Mouse (Mus musculus) liver, embryonic 13.5 days (tissue): ENCODE data around the gene Prrt1. TPM values are rescaled to one million over a fixed set of nuclear protein-coding genes. Genes with fewer than 3 reads are reported as not detected.

ENCODE experiments used
- ATAC-seq: fragments of 200-750 bp; cut with Nextera tagmentation; 2 replicates; pipeline ENCODE4 v1.8.0; 2017; ENCODE audit warnings: low read depth, mild to moderate bottlenecking, moderate number of reproducible peaks, moderate library complexity
- DNase-seq: peaks from one replicate; pipeline ENCODE4 v3.0.0; 2022
- H3K27ac ChIP-seq: fragments of 300-500 bp; sonication (generic); 2 replicates; pipeline ENCODE4 v1.5.1; 2015; ENCODE audit warnings: moderate library complexity, mild to moderate bottlenecking, inconsistent platforms
- H3K27me3 ChIP-seq: fragments of 300-500 bp; sonication (generic); 2 replicates; pipeline ENCODE4 v1.6.1; 2015; ENCODE audit warnings: mild to moderate bottlenecking, inconsistent platforms
- H3K36me3 ChIP-seq: fragments of 300-500 bp; sonication (generic); 2 replicates; pipeline ENCODE4 v1.6.1; 2015; ENCODE audit warnings: mild to moderate bottlenecking, inconsistent platforms
- H3K4me1 ChIP-seq: fragments of 300-500 bp; sonication (generic); replicated peaks from 2 replicates; pipeline ENCODE4 v1.6.1; 2015; ENCODE audit warnings: inconsistent platforms
- H3K4me2 ChIP-seq: fragments of 300-500 bp; sonication (generic); 2 replicates; pipeline ENCODE4 v1.6.1; 2015; ENCODE audit warnings: inconsistent platforms, mild to moderate bottlenecking, moderate library complexity
- H3K4me3 ChIP-seq: fragments of 300-500 bp; sonication (generic); replicated peaks from 2 replicates; pipeline ENCODE4 v1.5.1; 2015; ENCODE audit warnings: mild to moderate bottlenecking, inconsistent platforms
- H3K9ac ChIP-seq: fragments of 300-500 bp; sonication (generic); 2 replicates; pipeline ENCODE4 v1.6.1; 2015; ENCODE audit warnings: mild to moderate bottlenecking, inconsistent platforms
- H3K9me3 ChIP-seq: fragments of 300-500 bp; sonication (generic); replicated peaks from 2 replicates; pipeline ENCODE4 v1.6.1; 2016; ENCODE audit warnings: inconsistent platforms
- WGBS: fragments of 180-500 bp; shearing (Covaris S2); methylation state at CpG from one replicate; pipeline ENCODE4 v1.1.7; 2015; ENCODE audit not compliant: insufficient replicate concordance; 5-methylcytosine and 5-hydroxymethylcytosine counted together
- polyA plus RNA-seq: library from polyadenylated mRNA; unstranded; fragments of >200 nt; fragmentation: Nextera tagmentation; extraction: Ambion mirVana; gene quantifications from 2 replicates; pipeline ENCODE4 v1.2.1, GENCODE M21; 2015

Gene Prrt1
- polyA plus RNA-seq, 1 experiment from 2014 or later: 0.05 TPM

DNA sequence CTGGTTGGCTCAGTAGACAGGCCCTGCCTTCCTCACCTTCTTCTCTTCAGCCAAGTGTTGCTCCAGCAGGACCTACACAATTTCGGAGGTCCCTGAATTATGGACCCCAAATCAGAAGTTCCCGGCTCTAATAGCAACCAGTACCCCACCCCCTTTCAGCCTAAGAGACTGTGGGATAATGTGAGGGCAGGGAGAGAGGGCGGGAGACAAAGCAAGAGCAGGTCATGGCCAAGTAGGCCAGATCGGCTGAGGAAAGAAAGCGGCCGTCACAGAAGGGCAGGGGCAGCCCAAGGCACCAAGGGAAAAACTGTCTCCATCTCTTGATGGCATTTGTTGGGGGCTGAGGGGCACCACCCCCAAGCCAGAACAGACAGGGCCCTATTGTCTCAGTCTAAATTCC is 13.5 kb upstream of the Prrt1 start, which contains the start of gene Egfl8:
Gene Egfl8 (minus strand): TSS at position 101 of the 400 bp plus-strand sequence.
- no peaks in the 10 kb centered on the region for H3K9me3 ChIP-seq
- no peak within 1 kb of the TSS for H3K4me2 ChIP-seq
- ATAC-seq (no peak), DNase-seq (no peak)
- H3K4me3 ChIP-seq: no peak within 1 kb of the TSS
- H3K27me3 ChIP-seq: no peaks in the 10 kb centered on the region
- H3K4me1 ChIP-seq: peaks cover 39% of the 10 kb centered on the region
- 72% methylated on average over 6 of the region's 6 CpGs for WGBS
- H3K27ac ChIP-seq: no peak within 1 kb of the TSS
- H3K9ac ChIP-seq: no peak within 1 kb of the TSS
- peaks cover 54% of the 10 kb centered on the region for H3K36me3 ChIP-seq

DNA sequence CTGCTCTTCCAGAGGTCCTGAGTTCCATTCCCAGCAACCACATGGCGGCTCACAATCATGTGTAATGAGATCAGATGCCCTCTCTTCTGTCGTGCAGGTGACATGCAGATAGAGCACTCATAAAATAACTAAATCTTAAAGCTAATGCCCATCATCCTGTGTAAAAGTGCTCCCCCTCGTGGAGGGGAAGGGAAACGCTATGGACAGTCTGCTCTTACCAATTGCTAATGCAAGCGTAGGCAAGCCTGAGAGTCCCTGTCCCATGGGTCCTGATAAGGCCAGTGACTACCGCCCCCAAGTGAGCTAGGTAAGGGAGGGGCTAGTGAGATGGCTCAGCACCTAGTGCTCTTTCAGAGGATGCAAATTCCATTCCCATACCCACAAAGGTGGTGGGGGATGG is 10.3 kb upstream of the Prrt1 start:
- Histone ChIP-seq H3K9ac (no peak overlapping the region), H3K9me3 (no peaks in the 10 kb centered on the region), H3K27me3 (no peaks in the 10 kb centered on the region), H3K4me2 (no peak overlapping the region), H3K27ac (no peak overlapping the region), H3K4me3 (no peak overlapping the region), H3K36me3 (peaks cover 39% of the 10 kb centered on the region), H3K4me1 (peaks cover 30% of the 10 kb centered on the region)
- 5% methylated on average over 6 of the region's 6 CpGs for WGBS
- ATAC-seq (peak; percentile 60), DNase-seq (peak; percentile 67)

DNA sequence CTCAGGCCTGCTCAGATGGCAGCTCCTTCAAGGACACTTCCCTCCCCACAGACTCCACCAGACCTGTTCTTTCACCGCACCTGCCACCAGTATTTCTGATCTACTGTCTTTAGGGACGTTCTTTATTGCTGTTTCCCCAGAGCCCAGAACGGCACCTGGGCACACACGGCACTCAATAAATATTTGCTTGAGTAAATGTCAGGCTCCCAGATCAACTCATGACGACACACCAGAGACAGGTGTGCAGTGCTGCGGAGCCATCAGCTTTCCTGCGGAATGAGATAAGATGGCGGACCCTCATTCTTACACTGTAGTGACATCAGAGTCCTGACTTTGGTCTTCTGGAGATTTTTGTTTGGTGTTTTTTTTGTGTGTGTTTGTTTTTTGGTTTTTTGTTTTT is 8.3 kb upstream of the Prrt1 start:
- Histone ChIP-seq H3K27me3 (no peaks in the 10 kb centered on the region), H3K9me3 (no peaks in the 10 kb centered on the region), H3K4me3 (no peak overlapping the region), H3K4me2 (no peak overlapping the region), H3K27ac (no peak overlapping the region), H3K4me1 (peaks cover 31% of the 10 kb centered on the region), H3K9ac (no peak overlapping the region), H3K36me3 (peaks cover 32% of the 10 kb centered on the region)
- 80% methylated on average over 8 of the region's 8 CpGs for WGBS
- DNase-seq (no peak), ATAC-seq (no peak)

DNA sequence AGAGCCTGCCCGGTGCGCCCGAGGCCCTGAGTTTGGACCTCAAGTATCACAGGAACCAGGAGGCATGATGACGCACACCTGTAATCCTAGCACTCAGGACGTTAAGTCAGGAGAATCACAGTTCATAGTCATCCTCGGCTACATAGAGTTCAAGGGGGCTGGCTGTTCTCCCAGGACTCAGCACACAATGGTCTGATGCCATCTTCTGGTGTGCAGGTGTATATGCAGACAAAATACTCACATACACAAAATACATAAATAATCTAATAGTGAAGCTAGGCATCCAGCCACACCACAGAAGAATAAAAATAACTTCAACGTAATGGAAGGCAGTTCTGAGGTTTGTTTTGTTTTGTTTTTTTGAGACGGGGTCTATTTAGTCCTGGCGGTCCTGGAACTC is 6.2 kb upstream of the Prrt1 start:
- WGBS: 71% methylated on average over 9 of the region's 9 CpGs
- Histone ChIP-seq H3K36me3 (peaks cover 22% of the 10 kb centered on the region), H3K4me3 (no peak overlapping the region), H3K9ac (no peak overlapping the region), H3K9me3 (no peaks in the 10 kb centered on the region), H3K27me3 (peaks cover 8% of the 10 kb centered on the region), H3K4me2 (no peak overlapping the region), H3K27ac (no peak overlapping the region), H3K4me1 (peaks cover 41% of the 10 kb centered on the region)
- no peak for ATAC-seq
- no peak for DNase-seq

DNA sequence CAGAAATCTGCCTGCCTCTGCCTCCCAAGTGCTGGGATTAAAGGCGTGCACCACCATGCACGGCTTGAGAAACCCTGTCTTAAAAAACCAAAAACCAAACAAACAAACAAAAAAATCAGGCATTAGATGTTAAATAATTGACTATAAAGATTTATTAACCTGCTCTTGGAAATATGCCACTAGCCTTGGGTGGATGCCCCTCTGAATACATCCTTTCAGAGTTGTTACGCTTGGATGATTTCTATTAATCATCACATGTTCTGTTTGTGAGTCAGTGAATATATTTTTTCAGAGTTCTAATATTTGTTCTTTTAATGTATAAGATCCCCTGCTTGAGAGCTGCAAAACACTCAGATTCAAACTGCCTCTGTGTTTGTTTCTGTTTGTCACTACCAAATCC is 4.4 kb upstream of the Prrt1 start:
- H3K27ac ChIP-seq: no peak overlapping the region
- no peak overlapping the region for H3K4me3 ChIP-seq
- no peaks in the 10 kb centered on the region for H3K9me3 ChIP-seq
- WGBS: 82% methylated on average over 3 of the region's 3 CpGs
- H3K27me3 ChIP-seq: peaks cover 26% of the 10 kb centered on the region
- no peak overlapping the region for H3K9ac ChIP-seq
- peaks cover 22% of the 10 kb centered on the region for H3K36me3 ChIP-seq
- H3K4me2 ChIP-seq: no peak overlapping the region
- H3K4me1 ChIP-seq: peaks cover 53% of the 10 kb centered on the region
- no peak for DNase-seq
- no peak for ATAC-seq

DNA sequence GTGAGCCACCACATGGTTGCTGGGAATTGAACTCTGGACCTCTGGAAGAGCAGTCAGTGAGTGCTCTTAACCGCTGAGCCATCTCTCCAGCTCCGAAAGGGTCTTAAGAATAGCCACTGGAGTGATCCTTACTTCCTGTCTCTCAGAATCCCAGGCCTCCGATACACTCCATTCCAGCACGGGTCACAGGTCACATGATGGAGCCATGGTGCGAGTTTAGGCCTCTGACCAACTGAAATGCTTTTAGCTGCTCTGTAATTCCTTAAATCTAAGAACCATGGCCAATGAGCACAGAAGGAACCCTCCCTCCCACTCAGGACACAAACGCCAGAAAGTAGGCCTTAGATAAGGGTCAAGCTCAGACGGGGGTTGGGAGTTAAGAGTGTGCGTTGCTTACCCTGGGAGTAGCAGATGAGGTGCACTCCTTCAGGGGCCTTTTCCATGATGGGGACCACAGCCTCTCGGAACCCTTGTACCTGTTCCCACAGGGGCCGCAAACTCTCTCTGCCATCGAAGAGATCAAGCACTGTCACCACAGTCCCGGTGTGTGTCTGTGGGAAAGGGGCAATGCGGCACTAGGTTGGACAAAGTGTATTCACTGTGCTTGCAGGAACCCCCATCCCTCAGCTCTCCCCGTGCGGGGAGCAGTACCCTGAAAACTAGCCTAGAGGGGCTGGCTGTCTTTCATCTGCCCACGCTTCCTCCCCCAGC is 3.1 kb upstream of the Prrt1 start:
- ATAC-seq (no peak), DNase-seq (no peak)
- peaks cover 65% of the 10 kb centered on the region for H3K4me1 ChIP-seq
- H3K4me3 ChIP-seq: peak overlapping the region; percentile 70
- H3K27me3 ChIP-seq: peaks cover 38% of the 10 kb centered on the region
- H3K36me3 ChIP-seq: peaks cover 22% of the 10 kb centered on the region
- 49% methylated on average over 16 of the region's 16 CpGs for WGBS
- no peaks in the 10 kb centered on the region for H3K9me3 ChIP-seq
- peak overlapping the region; percentile 91 for H3K4me2 ChIP-seq
- peak overlapping the region; percentile 80 for H3K9ac ChIP-seq
- H3K27ac ChIP-seq: peak overlapping the region; percentile 70

DNA sequence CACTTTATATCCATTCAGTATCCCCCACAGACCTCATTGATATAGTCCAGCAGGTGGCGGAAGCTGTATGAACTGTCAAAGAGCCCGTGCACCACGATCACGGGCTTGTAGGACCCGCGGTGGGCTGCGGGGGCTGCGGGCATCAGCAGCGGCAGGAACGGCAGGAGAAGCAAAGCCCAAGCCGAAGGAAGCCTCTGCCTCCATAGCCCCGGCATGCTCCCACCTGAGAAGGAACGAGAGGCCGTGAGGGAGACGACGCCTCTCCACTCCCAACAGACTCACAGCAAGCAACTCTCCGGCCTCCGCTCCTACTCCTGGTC is 2.6 kb upstream of the Prrt1 start:
- peak overlapping the region; percentile 80 for H3K9ac ChIP-seq
- 1% methylated on average over 18 of the region's 18 CpGs for WGBS
- peaks cover 43% of the 10 kb centered on the region for H3K27me3 ChIP-seq
- peak; percentile 27 for ATAC-seq
- peak overlapping the region; percentile 70 for H3K4me3 ChIP-seq
- peaks cover 22% of the 10 kb centered on the region for H3K36me3 ChIP-seq
- no peak for DNase-seq
- H3K4me2 ChIP-seq: peak overlapping the region; percentile 91
- H3K9me3 ChIP-seq: no peaks in the 10 kb centered on the region
- peak overlapping the region; percentile 70 for H3K27ac ChIP-seq
- peaks cover 69% of the 10 kb centered on the region for H3K4me1 ChIP-seq

DNA sequence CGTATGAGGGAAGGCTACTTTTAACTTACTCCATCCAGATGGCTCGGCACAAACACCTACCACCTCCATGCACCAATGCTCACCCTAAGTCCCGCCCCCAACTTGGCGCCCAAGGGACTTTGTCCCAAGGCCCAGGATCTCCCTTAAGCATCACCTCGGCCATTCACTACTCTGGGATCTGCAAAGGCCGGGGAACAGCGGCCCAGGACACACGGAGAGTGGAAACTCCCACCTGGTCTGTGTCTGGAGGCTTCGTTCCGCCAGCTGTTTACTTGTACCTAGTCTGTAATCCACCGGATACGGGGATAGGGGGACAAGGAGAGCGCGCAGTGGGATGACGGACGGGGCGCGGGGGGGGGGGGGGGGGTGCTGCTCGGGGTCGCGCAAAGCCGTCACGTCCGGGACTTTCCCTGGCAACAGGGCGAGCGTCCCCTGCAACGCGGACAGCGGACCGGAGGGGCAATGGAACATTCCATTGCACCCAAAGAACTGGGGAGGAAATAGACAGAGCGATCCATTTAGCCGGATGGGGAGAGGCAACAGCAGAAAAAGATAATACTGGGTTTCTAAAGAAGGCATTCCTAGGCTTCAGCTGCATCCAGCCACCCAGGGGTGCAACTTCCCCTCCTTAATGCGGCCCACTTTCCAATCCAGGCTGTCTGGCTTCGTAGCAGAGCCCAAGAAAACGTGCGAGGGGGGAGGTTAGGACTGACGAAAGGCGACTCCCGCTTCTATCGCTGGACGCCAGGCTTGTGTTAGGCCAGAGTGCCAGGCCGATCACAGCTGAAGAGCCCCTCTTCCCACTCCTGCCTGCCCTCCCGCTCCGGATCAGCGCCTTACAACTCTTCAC is 2.0 kb upstream of the Prrt1 start:
- Histone ChIP-seq H3K27ac (peak overlapping the region; percentile 70), H3K27me3 (peaks cover 49% of the 10 kb centered on the region), H3K4me1 (peaks cover 69% of the 10 kb centered on the region), H3K4me3 (peak overlapping the region; percentile 70), H3K4me2 (peak overlapping the region; percentile 91), H3K9me3 (no peaks in the 10 kb centered on the region), H3K9ac (peak overlapping the region; percentile 80), H3K36me3 (peaks cover 21% of the 10 kb centered on the region)
- DNase-seq (peak; percentile 65), ATAC-seq (peak; percentile 67)
- whole genome bisulfite sequencing: under 1% methylated on average over 45 of the region's 45 CpGs

DNA sequence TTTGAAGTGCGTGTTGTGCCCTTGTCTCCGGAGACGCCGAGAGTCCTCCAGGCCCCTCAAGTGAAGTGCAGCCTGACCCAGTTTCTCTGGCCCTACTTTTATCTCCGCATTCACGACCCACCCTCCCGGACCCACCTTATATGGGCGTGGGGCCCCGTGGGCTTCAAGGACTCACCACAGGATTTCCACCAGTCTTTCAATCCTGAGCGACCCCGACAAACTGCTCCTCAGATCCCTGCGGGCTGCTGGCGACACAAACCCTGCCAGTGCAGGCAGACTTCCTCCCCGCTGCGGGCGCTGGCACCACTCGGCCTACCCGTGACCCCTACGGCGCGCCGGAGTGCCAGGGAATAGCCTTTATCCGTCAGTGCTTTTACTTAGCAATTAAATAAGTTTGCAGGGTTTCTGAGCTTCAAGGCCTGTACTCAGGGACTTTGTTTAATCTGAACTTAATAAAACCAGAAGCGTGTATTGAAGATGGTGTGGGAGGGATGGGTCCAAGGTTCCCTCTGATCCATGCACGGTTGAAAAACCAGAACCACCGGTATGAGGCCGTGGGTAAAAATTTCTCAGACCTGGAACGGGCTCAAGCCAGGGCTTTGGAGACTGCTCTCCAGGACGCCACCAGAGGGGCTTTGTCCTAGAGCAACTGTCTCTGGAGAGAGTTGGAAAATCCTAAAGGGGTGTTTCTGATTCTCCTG is 1.2 kb upstream of the Prrt1 start, which contains the start of gene Ppt2:
Gene Ppt2 (minus strand): TSS at position 568 of the 701 bp plus-strand sequence.
- Histone ChIP-seq H3K4me3 (peak within 1 kb of the TSS; percentile 70), H3K4me1 (peaks cover 69% of the 10 kb centered on the region), H3K27me3 (peaks cover 57% of the 10 kb centered on the region), H3K36me3 (peaks cover 14% of the 10 kb centered on the region), H3K9ac (peak within 1 kb of the TSS; percentile 80), H3K9me3 (no peaks in the 10 kb centered on the region), H3K4me2 (peak within 1 kb of the TSS; percentile 91), H3K27ac (peak within 1 kb of the TSS; percentile 53)
- no peak for ATAC-seq
- 15% methylated on average over 29 of the region's 29 CpGs for WGBS
- DNase-seq: no peak

DNA sequence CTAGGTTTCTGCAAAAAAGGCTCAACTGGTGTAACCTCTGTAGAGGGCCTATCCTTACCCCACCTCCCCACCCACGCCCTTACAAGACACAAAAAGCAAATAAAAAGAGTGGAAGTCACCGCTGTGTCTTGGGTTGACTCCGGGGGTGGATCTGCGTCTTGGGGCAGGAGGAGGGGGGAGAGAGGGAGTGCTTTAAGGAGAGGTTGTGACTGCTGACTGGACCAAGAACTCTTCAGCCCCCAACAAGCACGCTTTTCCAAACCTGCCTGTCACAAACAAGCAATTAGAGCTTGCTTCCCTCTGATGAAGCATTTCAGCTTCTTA is 727 bp upstream of the Prrt1 start:
- Histone ChIP-seq H3K9ac (no peak overlapping the region), H3K4me2 (peak overlapping the region; percentile 91), H3K4me1 (peaks cover 69% of the 10 kb centered on the region), H3K27ac (no peak overlapping the region), H3K9me3 (no peaks in the 10 kb centered on the region), H3K4me3 (peak overlapping the region; percentile 70; the same call in 1 of the 2 replicates), H3K27me3 (peaks cover 62% of the 10 kb centered on the region), H3K36me3 (peaks cover 10% of the 10 kb centered on the region)
- ATAC-seq (no peak), DNase-seq (no peak)
- WGBS: 43% methylated on average over 5 of the region's 5 CpGs
